ENCODE assay signal across 13 mouse cellular contexts in the genomic region with DNA sequence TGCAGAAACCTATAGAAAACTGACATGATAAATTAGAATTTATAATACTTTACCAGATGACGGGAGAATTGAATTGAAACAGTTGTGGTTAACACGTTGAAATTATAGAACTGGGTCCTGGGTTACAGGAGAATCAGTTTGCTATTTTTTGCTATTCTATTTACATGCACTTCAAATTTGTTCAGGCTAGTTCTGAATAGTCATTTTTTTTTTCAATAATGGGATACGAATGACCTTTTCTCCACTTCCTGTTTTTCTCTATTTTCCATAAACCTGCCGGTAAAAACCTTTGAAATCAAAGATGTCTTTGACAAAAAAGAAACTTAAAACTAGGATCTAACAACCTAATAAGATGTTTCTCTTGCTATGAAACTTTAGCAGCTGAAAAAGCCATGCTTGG. TPM values are rescaled to one million over a fixed set of nuclear protein-coding genes. Genes with fewer than 3 reads are reported as not detected.
DNase-seq lines count a peak whose midpoint lies in the region; ATAC-seq and TF ChIP-seq lines count a peak whose summit lies in the region.
"Had no signal": no experiment of that assay in that cellular context is flagged by ENCODE, and none has a peak within 500 bp of the region (broad histone marks: within the 10 kb centered on the region; RNA-seq: fewer than 3 reads in every experiment).

No protein-coding gene starts in this region.

- H3K9ac ChIP-seq in kidney, postnatal 0 days (ENCODE audit: low read depth, low read length), result no peak overlapping the region
- no peak overlapping the region for H3K9ac ChIP-seq in kidney, embryonic 14.5 days (ENCODE audit: low read depth, low read length)
- H3K9ac ChIP-seq in embryonic facial prominence, embryonic 15.5 days, result no peak overlapping the region
- peak overlapping the region; percentile 48; the same call in 1 of the 2 replicates for H3K9ac ChIP-seq in liver, embryonic 16.5 days (ENCODE audit: low read depth, low read length)
- no peak overlapping the region for H3K9ac ChIP-seq in forebrain, embryonic 16.5 days (replicated peaks; ENCODE audit: low read depth, low read length)
- H3K9ac ChIP-seq: midbrain, embryonic 12.5 days; neural tube, embryonic 12.5 days had no signal

- peak overlapping the region; percentile 51 for H3K4me3 ChIP-seq in gastrocnemius, adult 2 months
- H3K4me3 ChIP-seq in kidney, postnatal 0 days (replicated peaks; ENCODE audit: low read depth, low read length), result no peak overlapping the region
- no peak overlapping the region for H3K4me3 ChIP-seq in kidney, embryonic 14.5 days (ENCODE audit: low read length)
- H3K4me3 ChIP-seq in embryonic facial prominence, embryonic 15.5 days (replicated peaks), result no peak overlapping the region
- peak overlapping the region; percentile 67 for H3K4me3 ChIP-seq in liver, embryonic 16.5 days (ENCODE audit: low read depth, low read length)
- no peak overlapping the region for H3K4me3 ChIP-seq in forebrain, embryonic 16.5 days (replicated peaks; ENCODE audit: low read length)
- H3K4me3 ChIP-seq: forebrain, embryonic 10.5 days; limb, embryonic 10.5 days; midbrain, embryonic 12.5 days; neural tube, embryonic 12.5 days had no signal

- DNase-seq in gastrocnemius, adult 2 months, result no peak
- no peak for DNase-seq in gastrocnemius, postnatal 10 days
- DNase-seq in kidney, postnatal 0 days (ENCODE audit: low spot score), result no peak
- DNase-seq in right cerebral cortex, postnatal 36 days (ENCODE audit: low spot score in 2 of 2), result no peak
- DNase-seq: gastrocnemius, postnatal 25 days had no signal

- no peaks in the 10 kb centered on the region for H3K27me3 ChIP-seq in kidney, postnatal 0 days (ENCODE audit: insufficient read depth, low read length)
- no peaks in the 10 kb centered on the region for H3K27me3 ChIP-seq in kidney, embryonic 14.5 days (ENCODE audit: control insufficient read depth, insufficient read depth, low read length)
- H3K27me3 ChIP-seq in embryonic facial prominence, embryonic 15.5 days, result no peaks in the 10 kb centered on the region
- H3K27me3 ChIP-seq in liver, embryonic 16.5 days (ENCODE audit: control insufficient read depth, insufficient read depth, low read depth, low read length), result no peaks in the 10 kb centered on the region
- H3K27me3 ChIP-seq in forebrain, embryonic 16.5 days (replicated peaks; ENCODE audit: control insufficient read depth, insufficient read depth, low read length), result 0 out of 2 replicates have a peak, but pooled peaks cover 2% of the 10 kb centered on the region
- H3K27me3 ChIP-seq: midbrain, embryonic 12.5 days; neural tube, embryonic 12.5 days had no signal

- H3K36me3 ChIP-seq in kidney, postnatal 0 days (ENCODE audit: insufficient read depth, low read length), result no peaks in the 10 kb centered on the region
- no peaks in the 10 kb centered on the region for H3K36me3 ChIP-seq in kidney, embryonic 14.5 days (ENCODE audit: control insufficient read depth, insufficient read depth, low read length)
- no peaks in the 10 kb centered on the region for H3K36me3 ChIP-seq in embryonic facial prominence, embryonic 15.5 days
- H3K36me3 ChIP-seq in liver, embryonic 16.5 days (ENCODE audit: control insufficient read depth, insufficient read depth), result peaks cover 3% of the 10 kb centered on the region; the same call in 1 of the 2 replicates
- H3K36me3 ChIP-seq in forebrain, embryonic 16.5 days (ENCODE audit: control insufficient read depth, insufficient read depth), result no peaks in the 10 kb centered on the region
- H3K36me3 ChIP-seq: forebrain, embryonic 10.5 days; limb, embryonic 10.5 days; midbrain, embryonic 12.5 days; neural tube, embryonic 12.5 days had no signal

- intact Hi-C loops in gastrocnemius, adult 2 months (cut with DNase I), result no loop called here

- no peaks in the 10 kb centered on the region for H3K9me3 ChIP-seq in kidney, postnatal 0 days (replicated peaks; ENCODE audit: low read length)
- H3K9me3 ChIP-seq in kidney, embryonic 14.5 days (ENCODE audit: control insufficient read depth, low read length), result no peaks in the 10 kb centered on the region
- no peaks in the 10 kb centered on the region for H3K9me3 ChIP-seq in embryonic facial prominence, embryonic 15.5 days (replicated peaks)
- no peaks in the 10 kb centered on the region for H3K9me3 ChIP-seq in liver, embryonic 16.5 days (replicated peaks; ENCODE audit: control insufficient read depth, low read length)
- H3K9me3 ChIP-seq in forebrain, embryonic 16.5 days (ENCODE audit: control insufficient read depth, low read length), result no peaks in the 10 kb centered on the region
- H3K9me3 ChIP-seq: forebrain, embryonic 10.5 days; limb, embryonic 10.5 days; midbrain, embryonic 12.5 days; neural tube, embryonic 12.5 days had no signal

- peak overlapping the region; percentile 6; the same call in 1 of the 2 replicates for H3K4me2 ChIP-seq in kidney, postnatal 0 days (ENCODE audit: low read length)
- no peak overlapping the region for H3K4me2 ChIP-seq in kidney, embryonic 14.5 days (replicated peaks; ENCODE audit: low read depth, low read length)
- peak overlapping the region; percentile 24; the same call in 1 of the 2 replicates for H3K4me2 ChIP-seq in embryonic facial prominence, embryonic 15.5 days (replicated peaks)
- H3K4me2 ChIP-seq in liver, embryonic 16.5 days (ENCODE audit: low read depth, low read length), result peak overlapping the region; percentile 53
- no peak overlapping the region for H3K4me2 ChIP-seq in forebrain, embryonic 16.5 days (ENCODE audit: low read length)
- H3K4me2 ChIP-seq: midbrain, embryonic 12.5 days; neural tube, embryonic 12.5 days had no signal

- WGBS in kidney, postnatal 0 days, result 64% methylated on average over 4 of the region's 4 CpGs
- WGBS in kidney, embryonic 14.5 days, result 73% methylated on average over 4 of the region's 4 CpGs
- 46% methylated on average over 4 of the region's 4 CpGs for WGBS in embryonic facial prominence, embryonic 15.5 days
- 35% methylated on average over 4 of the region's 4 CpGs for WGBS in liver, embryonic 16.5 days (ENCODE audit: insufficient replicate concordance)
- 79% methylated on average over 4 of the region's 4 CpGs for WGBS in forebrain, embryonic 16.5 days

- ATAC-seq in kidney, postnatal 0 days (replicated peaks; ENCODE audit: low FRiP score, low read depth), result no peak
- no peak for ATAC-seq in kidney, embryonic 14.5 days (ENCODE audit: low FRiP score, low TSS enrichment)
- no peak for ATAC-seq in embryonic facial prominence, embryonic 15.5 days (ENCODE audit: insufficient number of reproducible peaks, low FRiP score, low TSS enrichment, low read depth)
- ATAC-seq in liver, embryonic 16.5 days (ENCODE audit: low read depth), result no peak
- ATAC-seq in forebrain, embryonic 16.5 days, result no peak

- H3K4me1 ChIP-seq in kidney, postnatal 0 days (replicated peaks; ENCODE audit: insufficient read depth, low read length), result no peaks in the 10 kb centered on the region
- no peaks in the 10 kb centered on the region for H3K4me1 ChIP-seq in kidney, embryonic 14.5 days (ENCODE audit: control insufficient read depth, insufficient read depth, low read length)
- peaks cover 9% of the 10 kb centered on the region for H3K4me1 ChIP-seq in embryonic facial prominence, embryonic 15.5 days
- peaks cover 45% of the 10 kb centered on the region for H3K4me1 ChIP-seq in liver, embryonic 16.5 days (ENCODE audit: control insufficient read depth, low read depth, low read length)
- H3K4me1 ChIP-seq in forebrain, embryonic 16.5 days (replicated peaks; ENCODE audit: control insufficient read depth, insufficient read depth, low read length), result 0 out of 2 replicates have a peak, but pooled peaks cover 2% of the 10 kb centered on the region
- H3K4me1 ChIP-seq: forebrain, embryonic 10.5 days; midbrain, embryonic 12.5 days; neural tube, embryonic 12.5 days had no signal

- TF ChIP-seq CTCF in gastrocnemius, adult 2 months (IDR thresholded peaks at IDR 0.05), result no peak
- TF ChIP-seq CTCF in kidney, postnatal 0 days (IDR thresholded peaks at IDR 0.05; ENCODE audit: low read depth), result no peak

- peak overlapping the region; percentile 77 for H3K27ac ChIP-seq in gastrocnemius, adult 2 months
- no peak overlapping the region for H3K27ac ChIP-seq in kidney, postnatal 0 days
- no peak overlapping the region; the same call in 1 of the 2 replicates for H3K27ac ChIP-seq in kidney, embryonic 14.5 days (ENCODE audit: low read depth, low read length)
- H3K27ac ChIP-seq in embryonic facial prominence, embryonic 15.5 days (replicated peaks), result peak overlapping the region; percentile 66
- H3K27ac ChIP-seq in liver, embryonic 16.5 days (ENCODE audit: low read length), result peak overlapping the region; percentile 59
- H3K27ac ChIP-seq in forebrain, embryonic 16.5 days (ENCODE audit: low read length), result no peak overlapping the region
- H3K27ac ChIP-seq: forebrain, embryonic 10.5 days; limb, embryonic 10.5 days; midbrain, embryonic 12.5 days; neural tube, embryonic 12.5 days had no signal

RNA-seq across cellular contexts. Expression of a gene that starts 0.7 kb away (rescaled TPM):
- total RNA-seq in gastrocnemius, adult 2 months (2021), result 1 to 10 TPM; 5.6 to 8.1 TPM
- 10 to 100 TPM; 10.0 to 12.5 TPM for total RNA-seq in gastrocnemius, postnatal 10 days (2021)
- 3.7 and 4.0 TPM in 2 replicates for polyA plus RNA-seq in kidney, postnatal 0 days (2015; fragmentation: Nextera tagmentation; extraction: Ambion mirVana)
- polyA plus RNA-seq in kidney, embryonic 14.5 days (2014; fragmentation: Nextera tagmentation; extraction: Ambion mirVana), result 5.6 and 6.0 TPM in 2 replicates
- 3.9 and 4.1 TPM in 2 replicates for polyA plus RNA-seq in embryonic facial prominence, embryonic 15.5 days (2015; fragmentation: Nextera tagmentation; extraction: Ambion mirVana)
- polyA plus RNA-seq in liver, embryonic 16.5 days (2015; fragmentation: Nextera tagmentation; extraction: Ambion mirVana), result 4.2 and 5.7 TPM in 2 replicates
- 1.4 and 1.5 TPM in 2 replicates for polyA plus RNA-seq in forebrain, embryonic 16.5 days (2015; fragmentation: Nextera tagmentation; extraction: Ambion mirVana)

Comparison
In these comparisons a context has a peak if more than half of its experiments do, and no peak if none do; other contexts are left out.
1. H3K4me2 ChIP-seq: peak in kidney, postnatal 0 days (single experiment), embryonic facial prominence, embryonic 15.5 days (single experiment) and liver, embryonic 16.5 days (single experiment); none in kidney, embryonic 14.5 days (single experiment) and forebrain, embryonic 16.5 days (single experiment).
2. H3K27ac ChIP-seq: peak in gastrocnemius, adult 2 months (single experiment), embryonic facial prominence, embryonic 15.5 days (single experiment) and liver, embryonic 16.5 days (single experiment); none in kidney, postnatal 0 days (single experiment), kidney, embryonic 14.5 days (single experiment) and forebrain, embryonic 16.5 days (single experiment).
3. H3K4me3 ChIP-seq: peak in gastrocnemius, adult 2 months (single experiment) and liver, embryonic 16.5 days (single experiment); none in kidney, postnatal 0 days (single experiment), kidney, embryonic 14.5 days (single experiment), embryonic facial prominence, embryonic 15.5 days (single experiment) and forebrain, embryonic 16.5 days (single experiment).